Comparison of ENCODE assay signal across 48 mouse cellular contexts in genomic region chr14:102987626-102988025, GRCm38 (mm10). TPM values are rescaled to one million over a fixed set of nuclear protein-coding genes. Genes with fewer than 3 reads are reported as not detected.
"Had no signal": no experiment of that assay in that cellular context is flagged by ENCODE, and none has a peak within 500 bp of the region (broad histone marks: within the 10 kb centered on the region; RNA-seq: fewer than 3 reads in every experiment).

No protein-coding gene starts in this region.

- DNase-seq: heart, postnatal 10 days; heart, postnatal 14 days; heart, postnatal 36 days; heart, postnatal 4 days; kidney, adult 11 months; kidney, adult 18-20 months; kidney, adult 2 months; kidney, adult 8-10 months; kidney, adult 9 months; kidney, postnatal 10 days; kidney, postnatal 14 days; kidney, postnatal 25 days; kidney, postnatal 36 days; kidney, postnatal 4 days; layer of hippocampus, adult 9-11 months; layer of hippocampus, postnatal 36 days had no signal

- H3K27me3 ChIP-seq: heart, embryonic 12.5 days; heart, embryonic 13.5 days; heart, embryonic 15.5 days; intestine, embryonic 15.5 days; kidney, embryonic 15.5 days had no signal

- H3K9me3 ChIP-seq: heart, embryonic 10.5 days; heart, embryonic 12.5 days; heart, embryonic 13.5 days; heart, embryonic 15.5 days; hindbrain, embryonic 10.5 days; hindbrain, embryonic 12.5 days; hindbrain, embryonic 13.5 days; hindbrain, embryonic 15.5 days; intestine, embryonic 15.5 days; kidney, embryonic 15.5 days had no signal

- H3K36me3 ChIP-seq: heart, embryonic 10.5 days; heart, embryonic 12.5 days; heart, embryonic 13.5 days; heart, embryonic 15.5 days; hindbrain, embryonic 10.5 days; hindbrain, embryonic 12.5 days; hindbrain, embryonic 13.5 days; hindbrain, embryonic 15.5 days; intestine, embryonic 15.5 days; kidney, embryonic 15.5 days had no signal

- ATAC-seq: hindbrain, embryonic 16.5 days; hindbrain, postnatal 0 days; inflammation-experienced regulatory T-cells, adult 6 months; intestine, embryonic 15.5 days; intestine, embryonic 16.5 days; intestine, postnatal 0 days had no signal

- H3K9ac ChIP-seq: heart, embryonic 12.5 days; heart, embryonic 13.5 days; heart, embryonic 15.5 days; hindbrain, embryonic 12.5 days; hindbrain, embryonic 13.5 days; hindbrain, embryonic 14.5 days; hindbrain, embryonic 15.5 days; intestine, embryonic 15.5 days; kidney, embryonic 15.5 days had no signal

- H3K4me1 ChIP-seq: intestine, embryonic 15.5 days had no signal

- H3K4me3 ChIP-seq: heart, embryonic 10.5 days; heart, embryonic 12.5 days; heart, embryonic 13.5 days; heart, embryonic 15.5 days; hindbrain, embryonic 10.5 days; hindbrain, embryonic 12.5 days; hindbrain, embryonic 13.5 days; hindbrain, embryonic 15.5 days; intestine, embryonic 15.5 days; kidney, embryonic 15.5 days; layer of hippocampus, adult 2 months had no signal

- H3K27ac ChIP-seq: heart, embryonic 10.5 days; heart, embryonic 13.5 days; heart, embryonic 15.5 days; hindbrain, embryonic 10.5 days; hindbrain, embryonic 12.5 days; hindbrain, embryonic 13.5 days; hindbrain, embryonic 14.5 days; hindbrain, embryonic 15.5 days; hindbrain, postnatal 0 days; intestine, embryonic 15.5 days; kidney, embryonic 15.5 days; kidney, postnatal 0 days; layer of hippocampus, adult 2 months had no signal

- H3K4me2 ChIP-seq: heart, embryonic 11.5 days; heart, embryonic 12.5 days; heart, embryonic 13.5 days; heart, embryonic 15.5 days; hindbrain, embryonic 12.5 days; hindbrain, embryonic 13.5 days; hindbrain, embryonic 14.5 days; hindbrain, embryonic 15.5 days; intestine, embryonic 15.5 days; kidney, embryonic 15.5 days had no signal

RNA-seq across cellular contexts. Expression of gene Acod1, which starts 59.2 kb away (rescaled TPM):
- total RNA-seq: heart, postnatal 10 days; heart, postnatal 25 days; heart, postnatal 36 days; heart, postnatal 4 days; hindbrain, postnatal 0 days; layer of hippocampus, adult 18-20 months; layer of hippocampus, adult 2 months; layer of hippocampus, adult 8-10 months; layer of hippocampus, postnatal 10 days; layer of hippocampus, postnatal 14 days; layer of hippocampus, postnatal 36 days; left cerebral cortex, adult 18-20 months had no signal
- polyA plus RNA-seq: heart, embryonic 11.5 days; heart, embryonic 12.5 days; heart, embryonic 13.5 days; heart, embryonic 14.5 days; heart, embryonic 15.5 days; heart, embryonic 16.5 days; heart, postnatal 0 days; hindbrain, embryonic 10.5 days; hindbrain, embryonic 11.5 days; hindbrain, embryonic 12.5 days; hindbrain, embryonic 13.5 days; hindbrain, embryonic 14.5 days; hindbrain, embryonic 15.5 days; hindbrain, embryonic 16.5 days; hindbrain, postnatal 0 days; intestine, embryonic 14.5 days; intestine, embryonic 16.5 days; intestine, postnatal 0 days; kidney, adult 2 months; kidney, embryonic 14.5 days; kidney, embryonic 15.5 days; kidney, embryonic 16.5 days; kidney, postnatal 0 days had no signal
